Mouse (Mus musculus): ENCODE data around the gene Fnbp1. TPM values are rescaled to one million over a fixed set of nuclear protein-coding genes. Genes with fewer than 3 reads are reported as not detected.

The Fnbp1 gene
- polyA plus RNA-seq, 1 experiment from 2014 or later = 34.6 TPM

DNA sequence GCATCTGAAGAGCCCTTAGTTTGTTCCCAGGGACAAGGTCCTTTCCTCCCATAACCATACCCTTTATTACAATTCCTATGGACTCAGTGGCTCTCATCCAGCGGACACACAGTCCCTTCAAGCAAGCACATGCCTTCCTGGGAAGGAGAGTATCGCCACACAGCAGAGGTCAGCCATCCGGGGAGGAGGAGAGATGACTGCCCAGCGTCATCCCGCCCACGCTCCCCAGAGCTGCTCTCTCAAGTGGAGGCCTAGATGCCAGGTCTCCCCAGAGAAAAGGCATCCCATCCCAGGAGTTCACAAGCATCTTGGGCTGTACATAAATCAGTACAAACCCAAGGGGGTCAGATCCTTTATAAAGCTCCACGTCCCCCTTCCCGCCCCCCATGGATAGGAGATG lies 9.1 kb downstream of the Fnbp1 start:
- H3K9me3 ChIP-seq (replicated peaks; ENCODE audit: control insufficient read depth, low read length) = no peaks in the 10 kb centered on the region
- 57% methylated on average over 8 of the region's 8 CpGs for WGBS
- no peaks in the 10 kb centered on the region for H3K36me3 ChIP-seq (ENCODE audit: control insufficient read depth, insufficient read depth, low read length)
- no peak overlapping the region for H3K27ac ChIP-seq (ENCODE audit: low read length)
- H3K4me3 ChIP-seq (replicated peaks; ENCODE audit: low read length) = no peak overlapping the region
- no peak overlapping the region for H3K4me2 ChIP-seq (ENCODE audit: low read depth, low read length)
- no peak overlapping the region for H3K9ac ChIP-seq (ENCODE audit: low read length)
- no peak for ATAC-seq (ENCODE audit: insufficient read depth, low FRiP score)
- no peaks in the 10 kb centered on the region for H3K27me3 ChIP-seq (ENCODE audit: control insufficient read depth, insufficient read depth, low read length)
- peaks cover 40% of the 10 kb centered on the region for H3K4me1 ChIP-seq (ENCODE audit: control insufficient read depth, insufficient read depth, low read length)

DNA sequence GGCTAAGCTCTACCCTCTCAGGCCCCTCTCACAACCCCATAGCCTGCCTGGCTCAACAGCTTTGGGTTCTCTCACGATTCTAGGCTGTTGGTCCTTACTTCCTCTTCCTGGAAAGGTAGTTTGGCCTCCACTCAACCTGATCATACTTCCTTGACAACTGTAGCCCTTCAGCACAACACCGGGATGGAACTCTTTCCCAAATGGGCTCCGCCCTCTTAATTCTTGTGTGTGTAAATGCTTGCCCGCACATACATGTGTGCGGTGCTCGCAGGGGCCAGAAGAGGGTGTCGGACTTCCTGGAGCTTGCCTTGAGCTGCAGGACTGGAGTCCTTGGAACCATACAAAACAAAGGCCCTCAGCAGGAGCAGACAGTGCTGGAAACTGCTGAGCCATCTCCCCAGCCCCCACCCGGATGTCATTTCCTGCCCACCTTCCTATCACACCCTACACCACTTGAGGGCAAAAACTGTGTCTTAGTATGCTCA lies 11.0 kb downstream of the Fnbp1 start:
- ATAC-seq (ENCODE audit: insufficient read depth, low FRiP score) = no peak
- H3K4me3 ChIP-seq (replicated peaks; ENCODE audit: low read length) = no peak overlapping the region
- no peak overlapping the region for H3K9ac ChIP-seq (ENCODE audit: low read length)
- no peak overlapping the region for H3K4me2 ChIP-seq (ENCODE audit: low read depth, low read length)
- 57% methylated on average over 8 of the region's 8 CpGs for WGBS
- no peaks in the 10 kb centered on the region for H3K36me3 ChIP-seq (ENCODE audit: control insufficient read depth, insufficient read depth, low read length)
- no peaks in the 10 kb centered on the region for H3K9me3 ChIP-seq (replicated peaks; ENCODE audit: control insufficient read depth, low read length)
- no peaks in the 10 kb centered on the region for H3K27me3 ChIP-seq (ENCODE audit: control insufficient read depth, insufficient read depth, low read length)
- H3K27ac ChIP-seq (ENCODE audit: low read length) = peak overlapping the region; percentile 41
- peaks cover 40% of the 10 kb centered on the region for H3K4me1 ChIP-seq (ENCODE audit: control insufficient read depth, insufficient read depth, low read length)

GRCm38 (mm10) chr2:31129742-31130518 lies 11.9 kb downstream of the Fnbp1 start:
- H3K9ac ChIP-seq (ENCODE audit: low read length) = no peak overlapping the region
- WGBS = 71% methylated on average over 14 of the region's 14 CpGs

DNA sequence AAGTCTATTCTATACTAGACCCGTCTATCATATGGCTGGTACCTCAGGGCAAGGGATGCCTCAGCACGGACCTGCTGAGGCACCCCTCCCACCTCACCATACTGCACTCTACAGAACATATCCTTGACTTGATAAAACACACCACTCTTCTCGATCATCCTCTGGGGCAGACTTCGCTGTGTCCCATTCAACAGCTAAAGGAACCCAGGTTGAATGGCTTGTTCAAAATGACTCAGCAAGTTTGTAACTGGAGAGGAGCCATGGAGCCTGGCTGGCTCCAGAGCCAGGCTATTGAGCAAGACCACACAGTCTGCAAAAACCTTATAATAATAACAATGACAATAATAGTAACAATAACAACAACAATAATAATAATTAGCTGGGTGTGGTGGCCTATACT lies 13.9 kb downstream of the Fnbp1 start:
- peaks cover 47% of the 10 kb centered on the region for H3K4me1 ChIP-seq (ENCODE audit: control insufficient read depth, insufficient read depth, low read length)
- H3K4me2 ChIP-seq (ENCODE audit: low read depth, low read length) = no peak overlapping the region
- no peak overlapping the region for H3K4me3 ChIP-seq (replicated peaks; ENCODE audit: low read length)
- H3K36me3 ChIP-seq (ENCODE audit: control insufficient read depth, insufficient read depth, low read length) = no peaks in the 10 kb centered on the region
- H3K27ac ChIP-seq (ENCODE audit: low read length) = no peak overlapping the region
- H3K27me3 ChIP-seq (ENCODE audit: control insufficient read depth, insufficient read depth, low read length) = no peaks in the 10 kb centered on the region
- no peaks in the 10 kb centered on the region for H3K9me3 ChIP-seq (replicated peaks; ENCODE audit: control insufficient read depth, low read length)
- 61% methylated on average over 4 of the region's 4 CpGs for WGBS
- no peak for ATAC-seq (ENCODE audit: insufficient read depth, low FRiP score)
- no peak overlapping the region for H3K9ac ChIP-seq (ENCODE audit: low read length)

More at GRCm38 (mm10) chr2:31129742-31130518, 11.9 kb downstream of the Fnbp1 start:
- no peaks in the 10 kb centered on the region for H3K9me3 ChIP-seq (replicated peaks; ENCODE audit: control insufficient read depth, low read length)
- H3K36me3 ChIP-seq (ENCODE audit: control insufficient read depth, insufficient read depth, low read length) = no peaks in the 10 kb centered on the region
- no peak for ATAC-seq (ENCODE audit: insufficient read depth, low FRiP score)
- H3K4me3 ChIP-seq (replicated peaks; ENCODE audit: low read length) = no peak overlapping the region
- no peak overlapping the region for H3K4me2 ChIP-seq (ENCODE audit: low read depth, low read length)
- no peaks in the 10 kb centered on the region for H3K27me3 ChIP-seq (ENCODE audit: control insufficient read depth, insufficient read depth, low read length)
- peak overlapping the region; percentile 41; the same call in 1 of the 2 replicates for H3K27ac ChIP-seq (ENCODE audit: low read length)
- H3K4me1 ChIP-seq (ENCODE audit: control insufficient read depth, insufficient read depth, low read length) = peaks cover 44% of the 10 kb centered on the region

DNA sequence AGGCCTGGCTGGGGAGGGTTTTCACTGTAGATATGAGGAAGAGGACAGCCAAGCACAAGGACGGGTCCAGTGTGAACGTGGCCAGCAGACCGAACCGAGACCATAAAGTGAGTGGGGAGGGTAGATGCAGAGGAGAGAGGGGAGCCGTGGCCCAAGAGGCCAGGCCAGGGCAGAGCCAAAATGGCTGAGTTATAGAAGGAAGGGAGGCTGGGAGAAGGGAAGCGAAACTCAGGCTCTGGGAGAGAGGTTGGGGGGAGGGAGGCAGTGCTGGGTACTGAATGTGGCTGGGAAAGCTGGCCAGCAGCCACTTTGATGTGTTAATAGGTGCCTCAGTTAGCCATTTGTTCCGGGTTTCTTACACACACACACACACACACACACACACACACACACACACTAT lies 14.6 kb downstream of the Fnbp1 start:
- H3K4me2 ChIP-seq (ENCODE audit: low read depth, low read length) = no peak overlapping the region
- WGBS = 54% methylated on average over 7 of the region's 7 CpGs
- no peaks in the 10 kb centered on the region for H3K9me3 ChIP-seq (replicated peaks; ENCODE audit: control insufficient read depth, low read length)
- no peak for ATAC-seq (ENCODE audit: insufficient read depth, low FRiP score)
- H3K4me1 ChIP-seq (ENCODE audit: control insufficient read depth, insufficient read depth, low read length) = peaks cover 40% of the 10 kb centered on the region
- peak overlapping the region; percentile 69 for H3K27ac ChIP-seq (ENCODE audit: low read length)
- no peaks in the 10 kb centered on the region for H3K27me3 ChIP-seq (ENCODE audit: control insufficient read depth, insufficient read depth, low read length)
- no peak overlapping the region for H3K4me3 ChIP-seq (replicated peaks; ENCODE audit: low read length)
- H3K9ac ChIP-seq (ENCODE audit: low read length) = no peak overlapping the region
- no peaks in the 10 kb centered on the region for H3K36me3 ChIP-seq (ENCODE audit: control insufficient read depth, insufficient read depth, low read length)

- Histone ChIP-seq H3K4me1 (ENCODE audit: control insufficient read depth, insufficient read depth, low read length) (peaks cover 32% of the 10 kb centered on the region), H3K4me3 (replicated peaks; ENCODE audit: low read length) (no peak overlapping the region), H3K9ac (ENCODE audit: low read length) (no peak overlapping the region), H3K27me3 (ENCODE audit: control insufficient read depth, insufficient read depth, low read length) (no peaks in the 10 kb centered on the region), H3K9me3 (replicated peaks; ENCODE audit: control insufficient read depth, low read length) (no peaks in the 10 kb centered on the region), H3K4me2 (ENCODE audit: low read depth, low read length) (no peak overlapping the region), H3K36me3 (ENCODE audit: control insufficient read depth, insufficient read depth, low read length) (no peaks in the 10 kb centered on the region), H3K27ac (ENCODE audit: low read length) (no peak overlapping the region; the same call in 1 of the 2 replicates)
- WGBS = 90% methylated on average over 9 of the region's 9 CpGs
- ATAC-seq (ENCODE audit: insufficient read depth, low FRiP score) = no peak
Measured at GRCm38 (mm10) chr2:31126048-31126447, 15.8 kb downstream of the Fnbp1 start.

DNA sequence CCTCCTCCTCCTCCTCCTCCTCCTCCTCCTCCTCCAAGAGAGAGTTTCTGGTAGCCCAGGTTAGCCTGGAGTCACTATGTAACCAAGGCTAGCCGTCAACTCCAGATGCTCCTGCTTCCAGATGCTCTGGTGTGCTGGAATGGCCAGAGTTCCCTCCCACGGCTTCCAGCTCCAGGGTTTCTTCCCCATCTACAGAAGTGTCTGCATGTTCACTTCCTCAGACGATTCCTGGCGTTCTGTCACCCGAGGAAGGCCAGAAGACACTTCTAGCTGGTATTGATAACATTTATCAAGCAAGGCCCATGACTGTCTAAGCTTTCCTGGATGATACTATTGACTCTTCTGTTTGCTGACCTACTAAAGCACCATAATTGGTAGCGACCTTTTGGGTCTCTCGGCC lies 16.7 kb downstream of the Fnbp1 start:
- WGBS = 65% methylated on average over 7 of the region's 7 CpGs
- Histone ChIP-seq H3K4me3 (replicated peaks; ENCODE audit: low read length) (no peak overlapping the region), H3K27ac (ENCODE audit: low read length) (peak overlapping the region; percentile 47; the same call in 1 of the 2 replicates)

GRCm38 (mm10) chr2:31124694-31125093 lies 17.1 kb downstream of the Fnbp1 start:
- peaks cover 19% of the 10 kb centered on the region for H3K4me1 ChIP-seq (ENCODE audit: control insufficient read depth, insufficient read depth, low read length)
- no peak for ATAC-seq (ENCODE audit: insufficient read depth, low FRiP score)
- no peaks in the 10 kb centered on the region for H3K27me3 ChIP-seq (ENCODE audit: control insufficient read depth, insufficient read depth, low read length)
- no peaks in the 10 kb centered on the region for H3K9me3 ChIP-seq (replicated peaks; ENCODE audit: control insufficient read depth, low read length)
- no peaks in the 10 kb centered on the region for H3K36me3 ChIP-seq (ENCODE audit: control insufficient read depth, insufficient read depth, low read length)
- no peak overlapping the region for H3K9ac ChIP-seq (ENCODE audit: low read length)
- H3K4me2 ChIP-seq (ENCODE audit: low read depth, low read length) = no peak overlapping the region
- 27% methylated on average over 2 of the region's 2 CpGs for WGBS
- H3K4me3 ChIP-seq (replicated peaks; ENCODE audit: low read length) = no peak overlapping the region
- peak overlapping the region; percentile 47; the same call in 1 of the 2 replicates for H3K27ac ChIP-seq (ENCODE audit: low read length)

More for the DNA sequence above, 16.7 kb downstream of the Fnbp1 start:
- Histone ChIP-seq H3K4me1 (ENCODE audit: control insufficient read depth, insufficient read depth, low read length) (peaks cover 23% of the 10 kb centered on the region), H3K9me3 (replicated peaks; ENCODE audit: control insufficient read depth, low read length) (no peaks in the 10 kb centered on the region), H3K9ac (ENCODE audit: low read length) (no peak overlapping the region), H3K36me3 (ENCODE audit: control insufficient read depth, insufficient read depth, low read length) (no peaks in the 10 kb centered on the region), H3K4me2 (ENCODE audit: low read depth, low read length) (no peak overlapping the region), H3K27me3 (ENCODE audit: control insufficient read depth, insufficient read depth, low read length) (no peaks in the 10 kb centered on the region)
- ATAC-seq (ENCODE audit: insufficient read depth, low FRiP score) = no peak

DNA sequence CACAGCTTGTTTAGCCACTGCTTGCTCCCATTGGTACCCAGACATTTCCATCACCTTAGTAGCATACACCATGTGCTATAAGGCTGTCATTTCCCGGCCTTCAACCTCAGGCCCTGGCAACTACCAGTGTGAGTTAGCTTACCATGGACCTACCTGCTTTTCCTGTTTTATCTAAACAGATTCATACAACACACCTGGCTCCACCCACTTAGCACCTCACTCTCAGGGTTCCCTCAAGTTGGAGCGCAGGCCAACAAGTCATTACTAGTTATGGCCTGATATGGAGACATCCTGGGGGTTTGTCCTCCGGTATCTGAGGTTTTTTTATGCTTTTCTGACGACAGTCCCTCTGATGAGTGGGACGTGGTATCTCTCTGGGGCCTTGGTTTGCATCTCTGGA lies 18.3 kb downstream of the Fnbp1 start:
- no peaks in the 10 kb centered on the region for H3K9me3 ChIP-seq (replicated peaks; ENCODE audit: control insufficient read depth, low read length)
- no peaks in the 10 kb centered on the region for H3K36me3 ChIP-seq (ENCODE audit: control insufficient read depth, insufficient read depth, low read length)
- no peak overlapping the region for H3K9ac ChIP-seq (ENCODE audit: low read length)
- H3K27me3 ChIP-seq (ENCODE audit: control insufficient read depth, insufficient read depth, low read length) = no peaks in the 10 kb centered on the region
- H3K27ac ChIP-seq (ENCODE audit: low read length) = peak overlapping the region; percentile 35; the same call in 1 of the 2 replicates
- H3K4me3 ChIP-seq (replicated peaks; ENCODE audit: low read length) = no peak overlapping the region
- H3K4me1 ChIP-seq (ENCODE audit: control insufficient read depth, insufficient read depth, low read length) = peaks cover 23% of the 10 kb centered on the region
- H3K4me2 ChIP-seq (ENCODE audit: low read depth, low read length) = no peak overlapping the region
- WGBS = 75% methylated on average over 5 of the region's 5 CpGs
- no peak for ATAC-seq (ENCODE audit: insufficient read depth, low FRiP score)

Measured in stomach, embryonic 16.5 days (tissue).